Mouse (Mus musculus) lung, adult 2 months (tissue): ENCODE data around the gene Slc4a1.

ENCODE experiments used
- CTCF ChIP-seq: fragments of 200-500 bp; IDR thresholded peaks from 2 replicates; pipeline ENCODE4 v1.5.1; 2011; ENCODE audit warnings: mild to moderate bottlenecking, low read length, control low read depth; ENCODE audit not compliant: insufficient read depth
- POLR2A ChIP-seq: fragments of 200-500 bp; IDR thresholded peaks from 2 replicates; pipeline ENCODE4 v1.6.1; 2011; ENCODE audit warnings: low read depth, mild to moderate bottlenecking, control low read depth, low read length, borderline replicate concordance; ENCODE audit errors: extremely low read depth

GRCm38 (mm10) chr11:102399610-102400072, 33.6 kb upstream of the Slc4a1 start:
- TF ChIP-seq CTCF (no peak), POLR2A (no peak)
